Mouse (Mus musculus) heart, adult 2 months (tissue): Measurements from ENCODE around the gene Foxn3.

Experiments used
- CTCF ChIP-seq: fragments of 200-600 bp; IDR thresholded peaks from 2 replicates; pipeline ENCODE4 v1.8.1; 2022; ENCODE audit warnings: antibody characterized with exemption, mild to moderate bottlenecking, moderate library complexity
- POLR2A ChIP-seq: fragments of 200-500 bp; IDR thresholded peaks from 2 replicates; pipeline ENCODE4 v1.6.1; 2011; ENCODE audit warnings: mild to moderate bottlenecking, low read depth, low read length, control low read depth; ENCODE audit not compliant: insufficient read depth

DNA sequence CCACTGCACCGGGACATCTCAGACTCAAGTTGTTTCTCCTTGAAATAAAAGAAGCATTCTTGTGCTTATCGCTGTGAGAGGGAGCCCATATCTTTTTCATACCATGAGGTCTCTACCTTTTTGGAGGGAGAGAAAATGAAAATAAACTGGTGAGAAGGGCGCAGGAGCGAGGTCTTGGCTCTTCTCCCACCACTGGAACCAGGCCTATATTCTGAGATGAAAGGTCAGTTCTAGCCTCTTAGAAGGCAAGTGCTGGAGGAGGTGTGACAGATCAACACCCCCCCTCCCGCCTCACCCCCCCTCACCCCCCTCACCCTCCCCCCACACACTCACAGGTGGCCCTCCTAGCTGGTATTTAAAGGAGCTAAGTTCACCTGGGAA is 201.6 kb downstream of the Foxn3 start:
- TF ChIP-seq POLR2A, result no peak
- TF ChIP-seq CTCF, result no peak
